Comparison of ENCODE assay signal across 12 mouse cellular contexts in genomic region chr10:121290682-121291078, GRCm38 (mm10).
DNase-seq lines count a peak whose midpoint lies in the region; ATAC-seq and TF ChIP-seq lines count a peak whose summit lies in the region.
"Had no signal": no experiment of that assay in that cellular context is flagged by ENCODE, and none has a peak within 500 bp of the region (broad histone marks: within the 10 kb centered on the region; RNA-seq: fewer than 3 reads in every experiment).

No protein-coding gene starts in this region.

- peak overlapping the region; percentile 31 for H3K4me2 ChIP-seq in neural tube, embryonic 12.5 days (replicated peaks)
- H3K4me2 ChIP-seq: lung, embryonic 15.5 days had no signal

- no peak overlapping the region for H3K9ac ChIP-seq in neural tube, embryonic 12.5 days
- H3K9ac ChIP-seq: lung, embryonic 15.5 days had no signal

- peaks cover 11% of the 10 kb centered on the region for H3K36me3 ChIP-seq in neural tube, embryonic 12.5 days
- H3K36me3 ChIP-seq: lung, embryonic 15.5 days had no signal

- 39% methylated on average over 20 of the region's 20 CpGs for WGBS in neural tube, embryonic 12.5 days

- H3K9me3 ChIP-seq in neural tube, embryonic 12.5 days = no peaks in the 10 kb centered on the region
- H3K9me3 ChIP-seq: lung, embryonic 15.5 days had no signal

- peak; percentile 28 to 44 for DNase-seq in cerebellum, postnatal 14 days
- no peak for DNase-seq in cerebellum, adult 9-11 months
- DNase-seq in brain, embryonic 18.5 days (ENCODE audit: low read depth, low spot score) = peak; percentile 43
- peak; percentile 66 to 83 for DNase-seq in layer of hippocampus, adult 2 months (ENCODE audit: low spot score in 2 of 2)
- no peak for DNase-seq in c-Kit-positive CD71-positive TER-119-positive erythroid progenitor cells, embryonic 14.5 days (ENCODE audit: low spot score)
- no peak for DNase-seq in ovary, postnatal 14 days (ENCODE audit: low spot score)
- DNase-seq: gastrocnemius, postnatal 10 days; kidney, postnatal 10 days; thymus, postnatal 25 days had no signal

- peak overlapping the region; percentile 35 for H3K4me3 ChIP-seq in layer of hippocampus, adult 2 months
- H3K4me3 ChIP-seq in neural tube, embryonic 12.5 days = no peak overlapping the region
- H3K4me3 ChIP-seq: lung, embryonic 15.5 days had no signal

- H3K27me3 ChIP-seq in neural tube, embryonic 12.5 days (replicated peaks) = no peaks in the 10 kb centered on the region
- H3K27me3 ChIP-seq: lung, embryonic 15.5 days had no signal

- peak; percentile 80; the same call in 1 of the 2 replicates for ATAC-seq in neural tube, embryonic 12.5 days (ENCODE audit: low FRiP score, low read depth)
- no peak for ATAC-seq in megakaryocyte progenitor cell, adult 5-6 weeks (replicated peaks; ENCODE audit: poor library complexity)

- TF ChIP-seq CTCF in layer of hippocampus, adult 2 months (conservative IDR thresholded peaks at IDR 0.05) = no peak

- H3K4me1 ChIP-seq in neural tube, embryonic 12.5 days = 0 out of 2 replicates have a peak, but pooled peaks cover 13% of the 10 kb centered on the region

- peak overlapping the region; percentile 86 for H3K27ac ChIP-seq in layer of hippocampus, adult 2 months
- H3K27ac ChIP-seq in neural tube, embryonic 12.5 days = 0 out of 2 replicates have a peak overlapping the region, but pooled peaks have one; percentile 53
- H3K27ac ChIP-seq: lung, embryonic 15.5 days had no signal

Comparison
In these comparisons a context has a peak if more than half of its experiments do, and no peak if none do; other contexts are left out.
1. DNase-seq: peak in cerebellum, postnatal 14 days (2 of 2), brain, embryonic 18.5 days (single experiment) and layer of hippocampus, adult 2 months (2 of 2); none in cerebellum, adult 9-11 months (single experiment), c-Kit-positive CD71-positive TER-119-positive erythroid progenitor cells, embryonic 14.5 days (single experiment) and ovary, postnatal 14 days (single experiment).